Mouse (Mus musculus) adrenal gland, adult (tissue): ENCODE results near the gene Ints1.
"Not testable (repeated sequence)": the region's sequence is repeated elsewhere in the genome, so short reads cannot be mapped to it uniquely, and the experiment has no call there.

Experiments used
- DNase-seq, 2 experiments: peaks; one replicate each; pipeline ENCODE4 v3.0.0; 2022 to 2023; ENCODE audit warnings: low spot score in 1 of 2; ENCODE audit not compliant: inconsistent age in 2 of 2

The Ints1 gene

GRCm38 (mm10) chr5:139756586-139756985 lies 18.9 kb downstream of the Ints1 start:
- DNase-seq, result no peak

GRCm38 (mm10) chr5:139756135-139756534 lies 19.3 kb downstream of the Ints1 start:
- no peak for DNase-seq

- peak; percentile 41 to 76 for DNase-seq
Measured at GRCm38 (mm10) chr5:139754753-139755152, 20.7 kb downstream of the Ints1 start.

GRCm38 (mm10) chr5:139750535-139750934 lies 24.9 kb downstream of the Ints1 start:
- peak; percentile 56 to 87 for DNase-seq

- no peak for DNase-seq
Measured at GRCm38 (mm10) chr5:139749413-139750125, 25.9 kb downstream of the Ints1 start.

DNA sequence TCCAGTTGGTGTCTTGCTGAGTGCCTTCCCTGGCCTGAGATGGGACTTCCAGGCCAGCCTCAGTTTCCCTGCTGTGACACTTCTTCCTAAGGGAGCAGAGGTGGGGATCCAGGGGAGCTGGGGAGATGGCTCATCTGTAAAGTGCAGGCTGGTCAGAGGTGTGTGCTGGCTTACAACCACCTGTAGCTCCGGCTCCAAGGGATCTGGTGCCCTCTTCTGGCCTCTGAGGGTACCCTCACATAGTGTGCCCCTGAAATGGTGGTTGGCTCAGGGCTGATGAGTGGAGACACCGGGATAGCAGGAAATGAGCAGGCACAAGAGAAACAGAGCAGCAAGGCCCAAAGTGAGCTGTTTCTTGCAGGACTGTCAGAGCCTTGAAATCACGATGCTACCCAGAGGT lies 29.7 kb downstream of the Ints1 start:
- peak; percentile 65 to 90 for DNase-seq

DNA sequence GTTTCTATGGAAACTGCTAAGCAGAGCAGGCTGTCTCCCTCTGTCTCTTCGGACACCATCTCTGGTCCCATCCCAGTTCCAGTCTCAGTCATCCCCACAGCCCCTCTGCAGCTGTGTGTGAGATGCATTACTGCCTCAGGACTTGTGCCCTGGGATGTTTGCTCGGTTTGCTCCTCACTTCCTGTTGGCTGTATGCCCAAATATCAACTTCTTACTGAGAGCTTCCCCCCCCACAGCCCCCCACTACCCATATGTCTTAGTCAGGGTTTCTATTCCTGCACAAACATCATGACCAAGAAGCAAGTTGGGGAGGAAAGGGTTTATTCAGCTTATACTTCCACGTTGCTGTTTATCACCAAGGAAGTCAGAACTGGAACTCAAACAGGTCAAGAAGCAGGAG lies 32.8 kb downstream of the Ints1 start:
- not testable (repeated sequence) for DNase-seq

DNA sequence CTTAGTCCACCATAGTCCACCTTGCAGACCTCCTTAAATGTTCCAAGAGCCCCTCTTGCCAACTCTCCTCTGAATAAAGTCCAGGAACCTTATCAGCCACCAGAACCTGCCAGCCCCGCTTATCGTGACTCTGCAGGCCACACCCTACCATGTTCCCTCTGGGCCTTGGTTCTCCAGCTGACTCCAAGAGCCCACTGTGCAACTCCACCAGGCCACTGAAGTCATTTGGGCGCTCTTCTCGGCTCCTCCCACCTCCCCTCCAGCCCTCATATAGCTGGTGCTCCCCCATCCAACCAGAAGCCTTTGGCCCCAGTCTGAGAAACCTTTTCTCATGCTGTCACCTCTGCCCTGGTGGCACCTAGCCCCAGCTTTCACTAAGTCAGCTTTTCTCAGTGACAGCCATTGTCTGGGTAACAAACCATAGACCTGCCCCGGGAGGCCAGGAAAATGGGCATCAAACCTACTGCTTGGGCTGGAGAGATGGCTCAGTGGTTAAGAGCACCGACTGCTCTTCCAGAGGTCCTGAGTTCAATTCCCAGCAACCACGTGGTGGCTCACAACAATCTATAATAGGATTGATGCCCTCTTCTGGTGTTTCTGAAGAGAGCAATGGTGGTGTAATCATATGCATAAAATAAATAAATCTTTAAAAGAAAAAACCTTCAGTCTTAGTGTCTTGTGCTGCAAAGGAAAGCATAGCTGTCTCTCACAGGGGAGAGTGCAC lies 36.7 kb downstream of the Ints1 start:
- DNase-seq, result no peak

- DNase-seq, result no peak
Measured at GRCm38 (mm10) chr5:139737841-139738591, 37.5 kb downstream of the Ints1 start.

DNA sequence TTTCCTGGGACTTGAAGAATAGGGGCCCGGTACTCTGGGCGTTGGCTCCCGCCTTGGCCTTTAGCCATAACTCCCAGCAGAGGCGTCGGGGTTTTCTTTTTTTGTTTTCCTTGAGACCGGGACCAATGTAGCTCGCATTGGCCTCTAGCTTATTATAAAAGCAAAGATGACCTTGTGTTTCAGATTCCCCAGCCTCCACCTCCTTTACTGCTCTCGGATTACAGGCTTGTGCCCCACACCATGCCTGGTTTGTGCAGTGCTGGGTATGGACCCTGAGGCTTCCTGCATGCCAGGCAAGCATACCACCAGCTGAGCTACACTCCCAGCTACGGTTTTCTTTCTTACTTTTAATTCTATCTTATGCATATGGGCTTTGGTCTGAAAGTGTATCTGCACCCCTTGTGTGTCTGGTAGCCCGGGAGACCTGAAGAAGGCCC lies 39.0 kb downstream of the Ints1 start:
- no peak for DNase-seq

- DNase-seq, result peak; percentile 98 to 99
Measured at GRCm38 (mm10) chr5:139735677-139736503, 39.6 kb downstream of the Ints1 start, which contains the start of gene Micall2. Gene Micall2, minus strand, starts transcription at chr5:139736336.

DNA sequence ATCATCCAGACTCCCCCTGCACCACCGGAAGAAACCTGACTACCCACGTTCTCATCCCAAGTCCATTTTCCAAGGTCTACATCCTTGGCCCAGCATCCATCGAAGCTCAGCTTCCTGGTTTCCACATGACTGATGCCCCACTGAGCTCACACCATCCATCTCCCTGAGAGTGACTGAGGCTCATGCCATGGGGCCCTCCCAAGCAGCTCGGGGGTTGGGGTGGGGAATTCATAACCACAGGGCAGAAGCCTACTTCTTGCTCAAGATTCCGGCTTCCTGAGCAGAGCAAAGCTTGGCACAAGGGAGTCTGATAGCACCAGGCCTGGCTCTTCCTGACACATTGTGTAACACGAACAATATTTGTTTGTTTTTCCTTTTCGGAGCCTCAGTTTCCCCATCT lies 40.7 kb downstream of the Ints1 start:
- peak in 1 of 2 experiments; percentile 44 for DNase-seq

GRCm38 (mm10) chr5:139734016-139734415 lies 41.5 kb downstream of the Ints1 start:
- peak in 1 of 2 experiments; percentile 37 for DNase-seq

DNA sequence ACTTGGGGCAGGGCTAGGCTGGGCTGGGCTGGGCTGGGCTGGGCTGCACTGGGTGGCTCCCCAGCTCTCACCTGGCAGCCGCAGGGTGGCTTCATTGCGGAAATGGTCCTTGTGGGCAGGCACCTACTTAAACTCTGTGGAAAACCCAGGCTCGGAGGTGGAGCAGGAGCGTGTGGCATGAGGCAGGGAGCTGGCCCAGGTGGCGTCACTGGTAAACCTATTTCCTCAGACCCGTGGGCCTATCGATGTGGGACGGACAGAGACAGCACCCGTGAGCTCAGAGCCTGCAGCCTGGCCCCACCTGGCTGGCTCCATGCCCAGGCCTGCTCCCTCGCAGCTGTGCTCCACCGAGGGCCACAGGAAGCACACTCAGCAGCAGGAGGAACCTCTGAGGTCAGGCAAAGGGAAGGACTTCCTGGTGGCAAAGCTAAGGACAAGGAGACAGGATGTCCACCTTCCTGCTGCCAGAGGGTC lies 42.8 kb downstream of the Ints1 start:
- DNase-seq, result peak; percentile 63 to 67

DNA sequence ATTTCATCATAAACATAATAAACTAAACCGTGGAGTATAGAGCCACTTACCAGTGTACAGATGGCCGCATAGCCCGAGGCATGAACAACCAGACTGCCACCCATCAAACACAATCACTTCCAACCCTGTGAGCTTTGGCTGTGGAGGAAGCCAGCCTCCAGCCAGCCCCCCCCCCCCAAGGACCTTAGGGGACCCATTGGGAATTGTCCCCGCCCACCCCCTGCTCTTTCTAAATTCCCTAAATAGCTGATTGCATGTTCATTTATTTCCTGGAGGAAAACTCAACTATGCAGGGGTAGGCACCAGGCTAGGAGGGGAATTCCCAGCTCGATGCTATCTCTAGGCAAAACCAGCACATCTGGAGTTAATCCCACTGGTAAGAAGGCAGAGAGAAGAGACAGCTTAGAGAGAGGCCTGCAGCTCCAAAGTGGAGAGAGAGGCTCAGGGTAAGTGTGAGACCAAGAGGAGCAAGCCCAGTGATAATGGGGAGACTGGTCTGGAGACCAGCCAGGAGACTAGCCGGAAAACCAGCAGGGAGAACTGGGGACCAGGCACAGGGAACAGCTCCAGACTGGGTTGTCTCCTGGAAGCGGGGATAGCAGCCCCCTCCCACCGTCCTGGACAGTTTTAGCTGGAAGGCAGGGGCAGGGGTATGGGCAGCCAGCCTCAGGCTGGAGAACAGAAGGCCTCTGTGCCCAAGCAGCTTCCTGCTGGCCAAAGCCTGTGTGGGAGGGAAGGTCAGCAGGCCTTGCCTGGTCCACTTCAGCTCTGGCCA lies 44.6 kb downstream of the Ints1 start:
- peak in 1 of 2 experiments; percentile 55 for DNase-seq

DNA sequence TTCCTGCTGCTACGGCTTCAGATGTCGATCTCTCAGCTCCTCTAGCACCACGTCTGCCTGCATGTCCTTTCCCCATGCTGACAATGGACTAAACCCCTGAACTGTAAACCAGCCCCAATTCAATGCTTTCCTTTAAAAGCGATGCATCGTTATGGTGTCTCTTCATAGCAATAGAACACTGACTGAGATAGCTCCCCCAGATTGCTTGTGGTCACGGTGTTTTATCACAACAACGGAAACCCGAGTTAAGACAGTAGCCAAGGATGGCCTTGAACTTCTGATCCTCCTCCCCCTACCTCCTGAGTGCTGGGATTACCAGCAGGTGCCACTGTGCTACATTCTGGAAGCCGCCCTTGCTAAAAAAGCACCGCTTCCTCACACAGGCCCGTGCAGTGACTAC lies 48.2 kb downstream of the Ints1 start:
- no peak for DNase-seq

DNA sequence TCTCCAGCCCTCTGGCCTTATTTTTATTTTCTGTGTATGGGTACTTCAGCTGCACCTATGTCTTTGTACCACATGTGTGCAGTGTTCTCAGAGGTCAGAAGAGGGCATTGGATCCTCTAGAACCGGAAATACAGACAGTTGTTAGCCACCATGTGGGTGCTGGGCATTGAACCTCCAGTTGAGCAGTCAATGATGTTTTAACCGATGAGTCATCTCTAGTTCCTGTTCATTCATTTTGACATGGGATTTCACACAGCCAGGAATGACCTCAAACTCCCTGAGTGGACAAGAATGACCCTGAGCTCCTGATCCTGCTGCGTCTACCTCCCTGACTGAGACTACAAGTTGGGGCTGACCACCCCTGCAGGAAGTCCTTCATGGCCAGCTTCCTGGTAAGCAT lies 49.3 kb downstream of the Ints1 start:
- DNase-seq, result peak in 1 of 2 experiments; percentile 66

GRCm38 (mm10) chr5:139724336-139725116 lies 50.9 kb downstream of the Ints1 start:
- peak; percentile 22 to 61 for DNase-seq

DNA sequence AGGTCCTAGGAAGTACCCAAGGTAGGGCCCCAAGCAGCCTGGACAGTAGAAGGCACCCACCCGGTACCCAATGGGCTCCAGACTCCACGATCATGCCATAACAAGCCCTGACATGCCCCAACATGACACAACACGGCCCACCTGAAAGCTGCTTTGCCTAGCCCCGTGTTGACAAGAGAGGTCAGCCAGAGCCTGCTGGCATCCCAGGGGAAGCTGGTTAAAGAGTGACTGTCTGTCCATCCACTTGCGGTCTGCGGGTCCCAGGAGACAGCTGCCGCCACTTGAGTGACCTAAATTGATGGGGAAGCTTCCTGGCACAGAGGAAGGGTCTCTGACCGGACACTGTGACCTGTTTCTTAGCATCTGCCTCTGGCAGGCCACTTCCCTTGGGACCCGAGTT lies 52.4 kb downstream of the Ints1 start:
- peak in 1 of 2 experiments; percentile 49 for DNase-seq
